Mouse (Mus musculus): ENCODE measurements around the gene Clybl. TPM values are rescaled to one million over a fixed set of nuclear protein-coding genes. Genes with fewer than 3 reads are reported as not detected.

Gene Clybl
- polyA plus RNA-seq, 1 experiment from 2014 or later = 8.1 TPM

DNA sequence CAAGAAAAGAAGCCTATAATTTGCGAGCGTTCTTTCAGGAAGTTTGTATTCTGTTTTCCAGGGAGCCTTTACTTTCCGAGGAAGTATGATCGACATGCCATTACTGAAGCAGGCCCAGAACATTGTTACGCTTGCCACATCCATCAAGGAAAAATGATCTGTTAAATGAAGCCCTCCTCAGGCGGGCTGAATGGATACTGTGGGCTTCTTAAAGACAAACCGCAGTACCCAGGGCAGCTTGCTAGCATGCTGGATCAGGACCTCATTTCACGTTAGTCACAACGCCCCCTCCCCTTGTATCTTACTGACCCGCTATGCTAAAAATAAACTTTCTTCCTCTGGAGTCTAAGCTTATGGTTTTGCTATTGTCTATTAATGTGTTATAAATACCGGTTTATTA, 220.4 kb downstream of the Clybl start:
- no peak overlapping the region for H3K27ac ChIP-seq
- no peak overlapping the region for H3K4me3 ChIP-seq (ENCODE audit: inconsistent target)
- 86% methylated on average over 11 of the region's 11 CpGs for WGBS (ENCODE audit: missing documents)
- H3K79me2 ChIP-seq (ENCODE audit: inconsistent target) = no peaks in the 10 kb centered on the region
- no peaks in the 10 kb centered on the region for H3K36me3 ChIP-seq (ENCODE audit: inconsistent target)

DNA sequence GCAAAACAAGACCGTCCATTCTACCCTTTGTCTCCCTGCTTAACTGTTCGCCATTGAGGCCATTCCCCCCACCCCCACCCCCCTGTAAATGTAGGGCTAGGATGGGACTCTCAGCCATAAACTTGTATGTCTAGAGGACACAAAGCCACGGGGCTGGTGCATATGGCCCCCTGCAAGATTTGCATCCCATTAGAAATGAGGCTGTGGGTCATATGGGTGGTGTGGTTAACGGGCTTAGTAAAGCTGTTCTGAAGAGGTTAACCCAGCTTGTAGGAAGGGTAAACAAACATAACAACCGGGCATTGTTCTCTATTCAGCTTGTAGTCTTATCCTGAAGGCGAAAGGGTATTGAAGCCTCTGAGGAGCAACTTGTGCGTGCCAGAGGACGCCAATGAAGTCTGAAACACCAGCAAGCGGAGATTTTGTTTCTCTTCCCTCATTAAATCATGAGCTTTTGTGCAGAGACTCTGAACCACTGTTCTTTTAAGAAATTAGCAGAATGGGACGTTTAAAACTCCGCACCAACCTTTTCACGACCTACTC, 221.3 kb downstream of the Clybl start:
- WGBS (ENCODE audit: missing documents) = 89% methylated on average over 12 of the region's 12 CpGs
- Histone ChIP-seq H3K4me3 (ENCODE audit: inconsistent target) (no peak overlapping the region), H3K36me3 (ENCODE audit: inconsistent target) (no peaks in the 10 kb centered on the region)

DNA sequence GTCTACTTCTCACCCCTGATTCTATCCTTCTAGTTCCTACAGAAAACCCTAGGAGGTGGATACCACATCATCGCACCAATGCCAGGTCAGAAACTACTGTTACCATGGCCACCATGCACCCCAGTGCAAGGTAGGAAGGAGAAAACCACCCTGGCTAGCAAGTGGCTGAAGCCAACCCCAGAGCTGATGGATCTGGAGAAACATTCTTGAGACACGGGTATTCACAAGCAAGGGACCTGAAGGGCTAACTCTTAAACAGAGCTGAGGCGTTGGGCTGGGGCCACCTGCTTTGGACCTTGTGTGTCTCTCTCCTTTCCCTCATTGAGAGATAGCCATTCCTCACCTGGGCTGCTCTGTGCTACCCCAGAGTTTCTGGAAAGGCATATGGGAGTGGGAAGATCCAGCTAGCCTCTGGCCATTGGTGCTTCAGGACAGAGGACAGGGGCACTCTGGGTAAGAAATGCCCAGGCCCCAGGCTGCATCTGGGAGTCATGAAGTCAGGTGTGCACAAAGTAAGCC, 222.0 kb downstream of the Clybl start:
- H3K79me2 ChIP-seq (ENCODE audit: inconsistent target) = no peaks in the 10 kb centered on the region
- H3K4me3 ChIP-seq (ENCODE audit: inconsistent target) = no peak overlapping the region
- 97% methylated on average over 3 of the region's 3 CpGs for WGBS (ENCODE audit: missing documents)
- no peaks in the 10 kb centered on the region for H3K36me3 ChIP-seq (ENCODE audit: inconsistent target)
- no peak overlapping the region for H3K27ac ChIP-seq

More for the DNA sequence above, 221.3 kb downstream of the Clybl start:
- H3K79me2 ChIP-seq (ENCODE audit: inconsistent target) = no peaks in the 10 kb centered on the region
- H3K27ac ChIP-seq = no peak overlapping the region

DNA sequence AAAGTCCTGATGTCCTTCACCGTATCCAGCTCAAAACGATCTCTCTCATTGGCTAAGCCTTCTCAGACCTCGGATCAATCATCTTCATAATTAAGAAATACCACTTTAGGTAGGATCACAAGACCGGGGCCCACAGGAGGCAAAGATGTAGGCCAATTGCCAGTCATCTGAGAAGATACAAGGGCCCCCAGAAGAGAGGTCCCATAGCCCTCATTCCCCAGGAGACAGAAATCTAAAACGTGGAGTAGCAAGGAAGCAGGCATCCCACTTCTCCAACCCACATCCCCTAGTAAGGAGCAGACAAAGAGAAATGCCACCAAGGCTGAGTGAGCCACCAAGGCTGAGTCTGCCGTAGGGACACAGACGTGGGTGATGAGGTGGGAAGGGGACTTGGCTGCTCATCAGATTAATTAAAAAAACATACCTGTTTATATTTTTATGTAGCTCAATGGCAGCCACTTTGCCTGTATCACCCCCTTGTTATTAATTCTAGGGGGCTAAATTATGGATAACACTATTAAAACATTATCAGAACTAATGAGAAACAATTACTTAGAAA, 223.2 kb downstream of the Clybl start:
- Histone ChIP-seq H3K27ac (no peak overlapping the region), H3K79me2 (ENCODE audit: inconsistent target) (no peaks in the 10 kb centered on the region), H3K4me3 (ENCODE audit: inconsistent target) (no peak overlapping the region), H3K36me3 (ENCODE audit: inconsistent target) (no peaks in the 10 kb centered on the region)
- WGBS (ENCODE audit: missing documents) = 80% methylated on average over 7 of the region's 7 CpGs

DNA sequence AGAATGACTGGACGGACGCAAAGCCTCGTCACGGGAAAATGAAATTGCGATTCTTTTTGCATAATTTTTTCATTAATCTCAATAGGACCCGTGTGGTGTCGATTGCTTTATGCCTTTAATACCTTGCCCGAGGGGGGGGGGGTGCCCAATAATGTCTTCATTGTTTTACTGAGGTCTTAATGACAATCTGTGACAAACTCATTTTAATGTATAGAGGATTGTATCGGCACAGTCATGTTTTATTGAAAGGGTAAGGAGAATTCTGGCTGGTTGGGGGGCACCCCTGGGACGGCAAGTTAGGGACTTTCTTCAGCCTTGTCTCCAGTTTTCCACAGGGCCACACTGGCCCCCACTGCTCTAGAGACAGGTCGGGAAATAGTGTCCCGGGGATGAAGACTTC, 223.7 kb downstream of the Clybl start:
- H3K79me2 ChIP-seq (ENCODE audit: inconsistent target) = no peaks in the 10 kb centered on the region
- 78% methylated on average over 12 of the region's 12 CpGs for WGBS (ENCODE audit: missing documents)
- no peak overlapping the region for H3K27ac ChIP-seq
- no peak overlapping the region for H3K4me3 ChIP-seq (ENCODE audit: inconsistent target)
- H3K36me3 ChIP-seq (ENCODE audit: inconsistent target) = no peaks in the 10 kb centered on the region

DNA sequence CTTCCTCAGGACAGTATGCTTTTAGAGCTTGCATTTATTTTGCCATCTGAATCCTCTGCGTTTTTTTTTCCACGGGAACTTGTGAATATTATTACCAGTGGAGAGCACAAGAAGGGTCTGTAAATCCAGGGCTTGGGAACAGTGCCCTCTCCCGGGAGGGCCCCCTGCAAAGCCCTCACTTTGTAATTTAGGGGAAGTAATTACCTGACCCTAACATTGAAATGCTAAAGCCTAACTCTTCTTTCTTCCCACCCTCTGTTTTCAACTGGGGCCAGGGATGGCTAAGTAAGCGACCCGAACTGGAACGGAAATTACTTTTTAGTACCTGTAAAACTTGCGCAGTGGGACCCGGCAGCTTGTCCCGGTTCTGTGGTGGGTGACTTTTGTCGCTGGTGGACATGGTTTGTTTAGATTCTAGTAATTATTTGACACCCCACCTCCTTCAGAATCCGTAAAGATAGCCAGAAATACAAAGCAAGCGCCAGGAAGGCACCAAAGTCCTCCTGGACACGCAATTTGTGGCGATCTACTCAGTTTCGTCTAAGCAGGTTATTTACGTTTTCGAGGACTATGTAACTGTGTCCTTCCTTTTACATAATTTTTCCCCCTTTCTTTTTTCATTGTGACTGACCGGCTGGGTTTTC, 224.5 kb downstream of the Clybl start:
- H3K4me3 ChIP-seq (ENCODE audit: inconsistent target) = no peak overlapping the region

DNA sequence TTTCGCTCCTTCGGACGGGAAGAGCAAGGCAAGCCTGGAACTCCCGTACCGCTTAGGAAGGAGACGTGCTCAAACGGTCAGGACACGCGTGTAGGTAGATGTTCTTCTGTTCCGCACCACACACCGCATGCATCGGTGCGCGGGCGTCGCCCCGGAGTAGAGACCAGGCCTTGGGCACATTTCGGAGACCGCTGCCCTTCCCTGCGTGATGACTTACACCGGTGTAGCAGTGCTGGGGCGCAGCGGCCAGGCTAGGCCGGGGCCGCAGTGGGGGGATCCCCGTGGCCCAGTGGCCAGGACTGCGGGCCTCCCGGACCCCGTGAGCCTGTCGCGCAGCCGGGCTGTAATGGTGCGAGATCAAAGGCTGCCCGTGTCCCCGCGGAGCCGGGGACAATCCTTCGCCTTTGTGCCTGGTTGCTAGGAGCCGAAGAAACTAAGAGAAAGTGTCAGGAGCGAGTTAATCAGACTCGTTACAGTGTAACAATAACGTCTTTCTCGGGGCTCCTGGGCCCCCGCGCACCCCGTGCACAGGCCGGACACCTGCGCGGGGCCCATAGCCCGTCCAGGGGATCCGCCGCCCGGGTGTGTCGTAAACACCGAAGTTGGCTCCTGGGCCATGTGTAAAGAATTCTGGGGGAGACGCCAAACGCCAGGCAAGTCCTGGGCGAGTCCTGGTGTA, 225.2 kb downstream of the Clybl start:
- WGBS (ENCODE audit: missing documents) = 4% methylated on average over 58 of the region's 58 CpGs
- Histone ChIP-seq H3K79me2 (ENCODE audit: inconsistent target) (no peaks in the 10 kb centered on the region), H3K4me3 (ENCODE audit: inconsistent target) (no peak overlapping the region), H3K36me3 (ENCODE audit: inconsistent target) (no peaks in the 10 kb centered on the region), H3K27ac (no peak overlapping the region)

More for the DNA sequence above, 224.5 kb downstream of the Clybl start:
- 3% methylated on average over 18 of the region's 18 CpGs for WGBS (ENCODE audit: missing documents)
- H3K79me2 ChIP-seq (ENCODE audit: inconsistent target) = no peaks in the 10 kb centered on the region
- H3K36me3 ChIP-seq (ENCODE audit: inconsistent target) = no peaks in the 10 kb centered on the region
- H3K27ac ChIP-seq = no peak overlapping the region

DNA sequence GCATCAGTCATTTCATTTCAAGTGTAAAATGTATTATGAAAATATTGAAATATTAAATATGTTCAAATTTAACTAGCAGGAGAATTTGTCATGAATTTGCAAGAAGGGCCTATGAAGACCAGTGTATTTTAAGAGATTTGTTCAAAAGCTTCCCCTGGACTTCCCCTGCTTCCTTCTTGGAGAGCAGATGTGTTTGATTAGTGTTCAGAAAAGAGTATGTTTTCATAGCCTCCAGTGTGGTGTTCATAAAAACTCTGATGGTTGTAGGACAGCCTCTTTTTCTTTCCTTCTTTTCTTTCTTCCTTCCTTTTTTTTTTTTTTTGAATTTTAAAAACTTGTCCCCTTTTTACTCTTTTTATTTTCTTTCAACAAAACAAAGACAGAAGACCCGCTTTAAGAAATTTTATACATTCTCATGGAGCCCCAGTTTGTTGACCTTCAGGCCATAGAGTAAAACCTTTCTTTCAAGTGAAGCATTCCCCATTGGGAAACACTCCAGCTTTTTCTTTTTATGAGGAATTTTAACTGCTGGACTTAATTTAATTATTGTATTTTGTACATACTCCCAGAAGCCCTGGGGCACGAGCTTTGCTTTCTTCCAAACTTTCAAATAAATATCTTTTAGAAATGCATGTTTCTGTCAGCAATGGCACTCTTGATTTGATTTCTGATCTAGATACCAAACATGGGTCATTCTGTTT, 231.5 kb downstream of the Clybl start:
- H3K36me3 ChIP-seq (ENCODE audit: inconsistent target) = no peaks in the 10 kb centered on the region
- no peaks in the 10 kb centered on the region for H3K79me2 ChIP-seq (ENCODE audit: inconsistent target)
- no peak overlapping the region for H3K27ac ChIP-seq
- 91% methylated on average over 2 of the region's 2 CpGs for WGBS (ENCODE audit: missing documents)
- no peak overlapping the region for H3K4me3 ChIP-seq (ENCODE audit: inconsistent target)

DNA sequence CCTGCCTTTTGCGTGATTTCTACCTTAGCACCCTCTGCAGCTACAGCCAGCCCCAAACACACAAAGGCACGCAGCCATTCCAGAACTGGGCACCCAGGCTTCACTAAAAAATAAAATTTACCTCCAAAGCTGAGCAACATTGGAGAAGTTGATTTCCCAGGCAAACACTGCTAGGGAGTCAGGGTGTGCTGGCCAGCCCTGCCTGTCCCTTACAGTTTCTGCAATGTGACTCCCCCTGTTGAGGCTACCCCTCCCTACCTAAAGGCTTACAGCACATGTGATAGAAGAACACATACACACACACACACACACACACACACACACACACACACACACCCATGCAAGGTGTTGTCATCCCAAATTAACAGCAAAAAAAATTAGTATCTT, 232.0 kb downstream of the Clybl start:
- Histone ChIP-seq H3K4me3 (ENCODE audit: inconsistent target) (no peak overlapping the region), H3K79me2 (ENCODE audit: inconsistent target) (no peaks in the 10 kb centered on the region), H3K27ac (no peak overlapping the region), H3K36me3 (ENCODE audit: inconsistent target) (no peaks in the 10 kb centered on the region)
- WGBS (ENCODE audit: missing documents) = 88% methylated on average over 2 of the region's 2 CpGs

DNA sequence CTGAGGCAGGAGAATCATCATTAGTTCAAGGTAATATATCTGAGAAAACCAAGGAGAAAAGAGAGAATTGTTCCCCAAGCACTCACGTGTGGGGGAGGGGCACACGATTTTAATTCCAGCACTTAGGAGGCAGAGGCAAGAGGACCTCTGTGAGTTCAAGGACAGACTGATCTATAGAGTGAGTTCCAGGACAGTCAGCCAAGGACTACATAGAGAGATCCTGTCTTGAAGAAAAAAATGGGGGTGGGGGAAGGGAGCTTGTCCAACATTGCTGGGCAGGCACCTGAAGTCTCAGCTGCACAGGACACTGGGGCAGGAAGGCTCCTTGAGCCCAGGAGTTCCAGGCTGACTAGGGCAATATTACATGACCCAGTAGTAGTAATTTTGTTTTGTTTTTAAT, 233.3 kb downstream of the Clybl start:
- Histone ChIP-seq H3K27ac (no peak overlapping the region), H3K4me3 (ENCODE audit: inconsistent target) (no peak overlapping the region), H3K79me2 (ENCODE audit: inconsistent target) (no peaks in the 10 kb centered on the region), H3K36me3 (ENCODE audit: inconsistent target) (no peaks in the 10 kb centered on the region)
- 80% methylated on average over 1 of the region's 2 CpGs for WGBS (ENCODE audit: missing documents)

DNA sequence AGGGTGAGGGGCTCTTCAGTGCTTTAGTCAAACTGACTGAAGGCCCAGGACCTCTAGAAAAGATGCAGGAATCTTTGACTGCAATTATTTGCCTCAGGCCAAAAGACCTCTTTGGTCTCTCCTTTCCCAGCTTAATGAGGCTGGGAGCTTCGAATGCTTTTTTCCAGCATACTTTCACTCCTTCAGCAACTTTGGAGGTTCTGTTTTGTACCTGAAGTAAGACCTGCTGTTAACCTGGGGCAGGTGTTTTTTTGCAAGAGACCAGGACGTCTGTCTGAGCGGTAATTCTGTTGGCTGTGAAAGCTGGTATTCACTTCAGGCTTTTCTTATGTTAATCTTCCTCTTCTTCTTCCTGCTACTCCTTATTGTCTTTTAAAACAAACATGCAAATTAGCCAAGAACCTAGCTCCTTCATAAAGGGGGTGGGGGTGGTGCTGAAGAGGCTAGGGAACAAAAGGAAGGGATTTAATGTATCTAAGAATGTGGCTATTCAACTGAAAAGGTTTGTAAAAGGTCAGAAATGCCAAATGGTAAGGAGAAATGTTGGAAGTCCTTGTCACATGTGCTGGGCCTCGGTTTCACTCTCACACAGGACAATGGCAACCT, 234.8 kb downstream of the Clybl start:
- Histone ChIP-seq H3K36me3 (ENCODE audit: inconsistent target) (no peaks in the 10 kb centered on the region), H3K79me2 (ENCODE audit: inconsistent target) (no peaks in the 10 kb centered on the region), H3K4me3 (ENCODE audit: inconsistent target) (no peak overlapping the region), H3K27ac (no peak overlapping the region)
- WGBS (ENCODE audit: missing documents) = 78% methylated on average over 4 of the region's 4 CpGs

DNA sequence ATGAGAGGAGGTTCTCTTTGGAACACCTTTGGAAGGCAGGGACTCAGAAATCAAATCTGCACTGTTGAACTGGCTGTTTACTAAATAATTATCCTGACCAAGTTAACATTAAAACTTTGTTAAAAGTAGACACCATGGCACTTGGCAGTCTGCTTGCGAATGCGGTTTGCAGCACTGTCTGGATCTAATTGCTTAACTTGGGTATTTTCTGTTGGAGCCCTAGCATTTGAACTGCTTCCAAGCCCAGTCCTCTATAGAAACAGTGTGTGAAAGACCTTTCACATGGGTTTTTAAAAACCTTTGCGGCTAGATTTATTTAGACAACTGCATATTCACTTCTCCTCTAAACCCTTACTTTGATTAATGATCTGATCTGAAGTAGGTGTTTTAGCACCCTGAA, 242.9 kb downstream of the Clybl start:
- Histone ChIP-seq H3K36me3 (ENCODE audit: inconsistent target) (no peaks in the 10 kb centered on the region), H3K79me2 (ENCODE audit: inconsistent target) (no peaks in the 10 kb centered on the region), H3K27ac (no peak overlapping the region), H3K4me3 (ENCODE audit: inconsistent target) (no peak overlapping the region)
- WGBS (ENCODE audit: missing documents) = 93% methylated on average over 3 of the region's 3 CpGs

DNA sequence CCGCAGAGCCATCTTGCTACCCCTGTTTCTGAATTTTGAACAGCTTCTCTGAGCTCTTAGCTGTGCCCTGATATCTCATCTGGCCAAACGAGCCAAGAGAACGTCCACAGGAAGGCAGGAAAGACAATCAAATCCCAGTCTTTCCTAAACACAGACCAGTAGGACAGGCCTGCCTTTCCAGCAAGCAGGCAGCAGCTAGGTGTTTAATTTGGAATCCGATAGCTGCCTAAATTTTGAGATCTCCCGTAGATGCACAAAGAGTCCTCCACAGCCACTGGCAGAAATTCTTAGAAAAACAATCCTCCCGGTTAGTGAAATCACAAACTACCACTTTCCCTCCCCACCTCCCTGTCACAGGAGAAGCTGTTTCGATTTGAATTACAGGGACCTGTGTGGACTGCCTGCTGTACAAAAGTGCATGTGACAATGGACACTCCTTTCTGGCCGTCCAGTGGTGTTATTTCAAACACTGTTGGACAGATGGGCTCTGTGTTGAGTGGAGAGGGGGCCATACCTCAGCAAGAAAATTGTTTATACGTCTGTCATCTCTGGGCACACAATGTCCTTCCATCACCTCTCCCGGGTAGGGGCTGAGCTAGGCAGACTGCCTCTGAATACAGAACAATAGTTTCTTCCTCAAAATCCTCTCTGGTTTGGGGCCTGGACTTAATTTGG, 245.2 kb downstream of the Clybl start:
- Histone ChIP-seq H3K79me2 (ENCODE audit: inconsistent target) (no peaks in the 10 kb centered on the region), H3K27ac (no peak overlapping the region), H3K4me3 (ENCODE audit: inconsistent target) (no peak overlapping the region), H3K36me3 (ENCODE audit: inconsistent target) (no peaks in the 10 kb centered on the region)
- 79% methylated on average over 10 of the region's 10 CpGs for WGBS (ENCODE audit: missing documents)

DNA sequence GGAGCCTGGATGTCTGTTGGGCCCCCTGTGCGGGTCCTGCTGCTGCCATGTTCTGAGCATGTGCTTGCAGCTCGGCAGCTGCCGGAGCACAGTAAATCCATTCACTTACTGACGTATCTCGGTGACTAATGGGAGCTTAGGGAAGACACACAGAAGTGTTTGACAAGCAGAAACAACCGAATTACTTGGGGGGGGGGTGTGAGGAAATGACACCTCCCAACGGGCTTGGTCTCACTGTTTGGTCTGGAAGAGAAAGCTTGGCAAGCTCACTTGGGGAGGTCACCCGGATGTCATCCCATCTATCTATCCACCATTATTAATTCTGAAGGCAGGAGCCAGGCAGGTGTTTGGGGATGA, 245.7 kb downstream of the Clybl start:
- 83% methylated on average over 8 of the region's 8 CpGs for WGBS (ENCODE audit: missing documents)
- H3K27ac ChIP-seq = no peak overlapping the region
- H3K36me3 ChIP-seq (ENCODE audit: inconsistent target) = no peaks in the 10 kb centered on the region
- H3K79me2 ChIP-seq (ENCODE audit: inconsistent target) = no peaks in the 10 kb centered on the region
- no peak overlapping the region for H3K4me3 ChIP-seq (ENCODE audit: inconsistent target)

Data from macrophage (primary cell).